Mouse (Mus musculus): Measurements from ENCODE around the gene Slc7a4. TPM values are rescaled to one million over a fixed set of nuclear protein-coding genes. Genes with fewer than 3 reads are reported as not detected.
A peak's percentile ranks its signal among the peaks of the same experiment; 100 is the strongest.

Gene Slc7a4
- 6.2 and 8.0 TPM in 2 replicates for polyA plus RNA-seq (2014; fragmentation: Nextera tagmentation; extraction: Ambion mirVana)

- H3K9me3 ChIP-seq (ENCODE audit: low read depth, low read length), result no peaks in the 10 kb centered on the region
- no peak within 1 kb of the TSS for H3K27ac ChIP-seq (ENCODE audit: low read depth)
- H3K36me3 ChIP-seq (ENCODE audit: insufficient read depth), result no peaks in the 10 kb centered on the region
- no peak within 1 kb of the TSS for H3K4me2 ChIP-seq
- ATAC-seq (ENCODE audit: insufficient read depth) (no peak), DNase-seq (peak; percentile 63)
- no peak within 1 kb of the TSS for H3K9ac ChIP-seq
- WGBS, result 23% methylated on average over 8 of the region's 8 CpGs
- no peaks in the 10 kb centered on the region for H3K27me3 ChIP-seq (ENCODE audit: insufficient read depth, low read length)
- no peak within 1 kb of the TSS for H3K4me3 ChIP-seq (ENCODE audit: low read depth, low read length)
- TF ChIP-seq CTCF (IDR thresholded peaks at IDR 0.05; ENCODE audit: low read depth), result peak; percentile 73
- no peaks in the 10 kb centered on the region for H3K4me1 ChIP-seq (ENCODE audit: insufficient read depth)
These were observed at the start of gene Slc7a4 for GRCm38 (mm10) chr16:17583064-17583463. Gene Slc7a4 (minus strand): TSS chr16:17583214.

- H3K4me1 ChIP-seq (ENCODE audit: insufficient read depth), result no peaks in the 10 kb centered on the region
- H3K4me3 ChIP-seq (ENCODE audit: low read depth, low read length), result no peak overlapping the region
- 90% methylated on average over 2 of the region's 2 CpGs for WGBS
- H3K27me3 ChIP-seq (ENCODE audit: insufficient read depth, low read length), result no peaks in the 10 kb centered on the region
- H3K36me3 ChIP-seq (ENCODE audit: insufficient read depth), result peaks cover 88% of the 10 kb centered on the region
- no peak overlapping the region for H3K9ac ChIP-seq
- no peak for TF ChIP-seq CTCF (IDR thresholded peaks at IDR 0.05; ENCODE audit: low read depth)
- H3K27ac ChIP-seq (ENCODE audit: low read depth), result no peak overlapping the region
- no peak overlapping the region for H3K4me2 ChIP-seq
- ATAC-seq (ENCODE audit: insufficient read depth) (no peak), DNase-seq (no peak)
- H3K9me3 ChIP-seq (ENCODE audit: low read depth, low read length), result no peaks in the 10 kb centered on the region
These were observed 49.6 kb upstream of the Slc7a4 start for GRCm38 (mm10) chr16:17632580-17632979.

- 95% methylated on average over 5 of the region's 5 CpGs for WGBS
- H3K36me3 ChIP-seq (ENCODE audit: insufficient read depth), result peaks cover 89% of the 10 kb centered on the region
- ATAC-seq (ENCODE audit: insufficient read depth) (no peak), DNase-seq (no peak)
- H3K27me3 ChIP-seq (ENCODE audit: insufficient read depth, low read length), result no peaks in the 10 kb centered on the region
- no peaks in the 10 kb centered on the region for H3K9me3 ChIP-seq (ENCODE audit: low read depth, low read length)
- TF ChIP-seq CTCF (IDR thresholded peaks at IDR 0.05; ENCODE audit: low read depth), result no peak
- no peak overlapping the region for H3K4me2 ChIP-seq
- no peak overlapping the region for H3K4me3 ChIP-seq (ENCODE audit: low read depth, low read length)
- H3K27ac ChIP-seq (ENCODE audit: low read depth), result no peak overlapping the region
- no peak overlapping the region for H3K9ac ChIP-seq
- no peaks in the 10 kb centered on the region for H3K4me1 ChIP-seq (ENCODE audit: insufficient read depth)
These were observed 43.2 kb upstream of the Slc7a4 start for GRCm38 (mm10) chr16:17626269-17626555.

GRCm38 (mm10) chr16:17625488-17626268 lies 42.7 kb upstream of the Slc7a4 start:
- H3K9me3 ChIP-seq (ENCODE audit: low read depth, low read length), result no peaks in the 10 kb centered on the region
- WGBS, result 60% methylated on average over 8 of the region's 8 CpGs
- no peak overlapping the region for H3K4me3 ChIP-seq (ENCODE audit: low read depth, low read length)
- H3K27me3 ChIP-seq (ENCODE audit: insufficient read depth, low read length), result no peaks in the 10 kb centered on the region
- peaks cover 85% of the 10 kb centered on the region for H3K36me3 ChIP-seq (ENCODE audit: insufficient read depth)
- no peak overlapping the region for H3K9ac ChIP-seq
- peak; percentile 76 for TF ChIP-seq CTCF (IDR thresholded peaks at IDR 0.05; ENCODE audit: low read depth)
- peak; percentile 52; the same call in 1 of the 2 replicates for ATAC-seq (ENCODE audit: insufficient read depth)
- no peaks in the 10 kb centered on the region for H3K4me1 ChIP-seq (ENCODE audit: insufficient read depth)
- no peak overlapping the region for H3K4me2 ChIP-seq
- H3K27ac ChIP-seq (ENCODE audit: low read depth), result no peak overlapping the region
- DNase-seq, result peak; percentile 76

- 90% methylated on average over 1 of the region's 1 CpGs for WGBS
- DNase-seq (no peak), ATAC-seq (ENCODE audit: insufficient read depth) (no peak)
- H3K4me3 ChIP-seq (ENCODE audit: low read depth, low read length), result no peak overlapping the region
- H3K4me1 ChIP-seq (ENCODE audit: insufficient read depth), result no peaks in the 10 kb centered on the region
- no peaks in the 10 kb centered on the region for H3K27me3 ChIP-seq (ENCODE audit: insufficient read depth, low read length)
- no peaks in the 10 kb centered on the region for H3K9me3 ChIP-seq (ENCODE audit: low read depth, low read length)
- H3K4me2 ChIP-seq, result no peak overlapping the region
- no peak overlapping the region for H3K27ac ChIP-seq (ENCODE audit: low read depth)
- no peak for TF ChIP-seq CTCF (IDR thresholded peaks at IDR 0.05; ENCODE audit: low read depth)
- H3K36me3 ChIP-seq (ENCODE audit: insufficient read depth), result peaks cover 48% of the 10 kb centered on the region
- no peak overlapping the region for H3K9ac ChIP-seq
These were observed 38.9 kb upstream of the Slc7a4 start for GRCm38 (mm10) chr16:17621936-17622335.

- WGBS, result 2% methylated on average over 60 of the region's 60 CpGs
- H3K9ac ChIP-seq, result peak within 1 kb of the TSS; percentile 91
- DNase-seq, result peak; percentile 97
- peak within 1 kb of the TSS; percentile 87 for H3K4me2 ChIP-seq
- TF ChIP-seq CTCF (IDR thresholded peaks at IDR 0.05; ENCODE audit: low read depth), result no peak
- peak; percentile 75 for ATAC-seq (ENCODE audit: insufficient read depth)
- H3K27ac ChIP-seq (ENCODE audit: low read depth), result peak within 1 kb of the TSS; percentile 15; the same call in 1 of the 2 replicates
- H3K27me3 ChIP-seq (ENCODE audit: insufficient read depth, low read length), result no peaks in the 10 kb centered on the region
- peaks cover 28% of the 10 kb centered on the region for H3K36me3 ChIP-seq (ENCODE audit: insufficient read depth)
- no peaks in the 10 kb centered on the region for H3K9me3 ChIP-seq (ENCODE audit: low read depth, low read length)
- no peaks in the 10 kb centered on the region for H3K4me1 ChIP-seq (ENCODE audit: insufficient read depth)
- peak within 1 kb of the TSS; percentile 96 for H3K4me3 ChIP-seq (ENCODE audit: low read depth, low read length)
These were observed 36.4 kb upstream of the Slc7a4 start, which contains the start of gene Smpd4 for GRCm38 (mm10) chr16:17619198-17620105. Gene Smpd4 (plus strand): TSS chr16:17619354.

Data from lung, embryonic 14.5 days (tissue).